Mouse (Mus musculus) testis, adult 2 months (tissue): ENCODE data around the gene Ifna6.
"Not testable (repeated sequence)": the region's sequence is repeated elsewhere in the genome, so short reads cannot be mapped to it uniquely, and the experiment has no call there.

Experiments
- CTCF ChIP-seq: fragments of 200-500 bp; IDR thresholded peaks from 2 replicates; pipeline ENCODE4 v1.5.1; 2012; ENCODE audit warnings: low read depth, mild to moderate bottlenecking, inconsistent platforms, low read length, moderate library complexity; ENCODE audit not compliant: control insufficient read depth, insufficient read depth, insufficient replicate concordance
- POLR2A ChIP-seq: fragments of 200-500 bp; IDR thresholded peaks from 2 replicates; pipeline ENCODE4 v1.6.1; 2012; ENCODE audit warnings: low read depth, mild to moderate bottlenecking, inconsistent platforms, low read length, moderate library complexity; ENCODE audit not compliant: control insufficient read depth

GRCm38 (mm10) chr4:88781831-88782230 is 45.4 kb upstream of the Ifna6 start, which contains the start of gene Ifnz:
- TF ChIP-seq CTCF, POLR2A: not testable (repeated sequence)
